Comparison of ENCODE assay signal across 12 mouse cellular contexts in the genomic region with DNA sequence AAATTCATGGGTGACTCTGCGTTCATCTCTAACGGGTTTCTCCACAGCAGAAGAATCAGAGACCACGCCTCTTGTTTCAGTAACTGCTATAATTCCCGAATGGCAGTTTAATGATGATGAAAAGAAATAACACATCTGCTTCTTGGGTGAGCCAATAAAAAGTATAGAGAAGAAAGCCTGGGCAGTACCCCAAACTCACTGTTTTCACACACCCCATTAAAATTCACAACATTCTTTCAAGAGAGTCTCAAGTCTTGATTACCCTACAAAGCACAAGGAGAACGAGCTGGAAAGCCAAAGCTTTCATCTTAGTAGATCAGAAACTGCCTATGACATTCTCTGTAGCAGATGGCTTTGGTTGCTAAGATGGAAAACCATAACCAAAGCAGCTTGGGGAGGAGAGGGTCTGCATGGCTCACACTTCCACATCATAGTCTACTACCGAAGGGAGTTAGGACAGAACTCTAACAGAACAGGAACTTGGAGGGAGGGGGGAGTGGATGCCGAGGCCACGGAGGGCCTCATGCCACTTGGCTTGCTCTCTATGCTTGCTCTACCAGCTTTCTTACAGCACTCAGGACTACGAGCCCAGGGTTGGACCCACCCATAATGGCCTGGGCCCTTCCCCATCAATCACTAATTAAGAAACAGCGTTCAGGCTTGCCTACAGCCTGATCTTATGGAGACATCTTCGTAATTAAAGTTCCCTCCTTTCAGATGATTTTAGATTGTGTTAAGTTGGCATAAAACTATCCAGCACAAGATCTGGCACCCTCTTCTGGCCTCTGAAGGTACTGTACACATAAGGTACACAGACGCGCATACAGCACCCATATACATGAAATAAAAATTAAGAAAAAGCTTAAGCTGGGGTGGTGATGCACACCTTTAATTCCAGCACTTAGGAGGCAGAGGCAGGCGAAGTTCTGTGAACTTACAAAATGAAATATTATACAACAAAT. TPM values are rescaled to one million over a fixed set of nuclear protein-coding genes. Genes with fewer than 3 reads are reported as not detected.
DNase-seq lines count a peak whose midpoint lies in the region; ATAC-seq and TF ChIP-seq lines count a peak whose summit lies in the region.
"Had no signal": no experiment of that assay in that cellular context is flagged by ENCODE, and none has a peak within 500 bp of the region (broad histone marks: within the 10 kb centered on the region; RNA-seq: fewer than 3 reads in every experiment).

No protein-coding gene starts in this region.

- TF ChIP-seq CTCF in lung, embryonic 14.5 days (IDR thresholded peaks at IDR 0.05; ENCODE audit: low read depth), result peak; percentile 60
- TF ChIP-seq CTCF in E14TG2a.4 (conservative IDR thresholded peaks at IDR 0.05; ENCODE audit: low read length), result peak; percentile 69

- H3K9ac ChIP-seq in heart, embryonic 15.5 days, result no peak overlapping the region
- H3K9ac ChIP-seq in lung, embryonic 14.5 days, result no peak overlapping the region
- H3K9ac ChIP-seq in limb, embryonic 13.5 days, result no peak overlapping the region
- H3K9ac ChIP-seq: heart, embryonic 12.5 days had no signal

- no peaks in the 10 kb centered on the region for H3K27me3 ChIP-seq in heart, embryonic 15.5 days
- no peaks in the 10 kb centered on the region for H3K27me3 ChIP-seq in lung, embryonic 14.5 days (ENCODE audit: insufficient read depth, low read length)
- no peaks in the 10 kb centered on the region for H3K27me3 ChIP-seq in E14TG2a.4 (ENCODE audit: insufficient read depth, low read length)
- no peaks in the 10 kb centered on the region for H3K27me3 ChIP-seq in limb, embryonic 13.5 days
- H3K27me3 ChIP-seq: heart, embryonic 12.5 days had no signal

- peaks cover 14% of the 10 kb centered on the region; the same call in 1 of the 2 replicates for H3K36me3 ChIP-seq in heart, embryonic 15.5 days
- H3K36me3 ChIP-seq in lung, embryonic 14.5 days (ENCODE audit: insufficient read depth), result peaks cover 17% of the 10 kb centered on the region
- peaks cover 76% of the 10 kb centered on the region for H3K36me3 ChIP-seq in E14TG2a.4 (ENCODE audit: insufficient read depth, low read length)
- H3K36me3 ChIP-seq in limb, embryonic 13.5 days, result peaks cover 47% of the 10 kb centered on the region

- H3K4me1 ChIP-seq in heart, embryonic 15.5 days (replicated peaks), result peaks cover 23% of the 10 kb centered on the region
- H3K4me1 ChIP-seq in lung, embryonic 14.5 days (ENCODE audit: insufficient read depth), result 0 out of 2 replicates have a peak, but pooled peaks cover 10% of the 10 kb centered on the region
- H3K4me1 ChIP-seq in E14TG2a.4 (replicated peaks; ENCODE audit: low read depth, low read length), result no peaks in the 10 kb centered on the region
- peaks cover 10% of the 10 kb centered on the region; the same call in 1 of the 2 replicates for H3K4me1 ChIP-seq in limb, embryonic 13.5 days

- no peak for DNase-seq in heart, postnatal 14 days
- DNase-seq in lung, embryonic 14.5 days, result peak; percentile 92
- DNase-seq in lung, postnatal 36 days, result no peak
- no peak for DNase-seq in cerebellum, adult 11 months
- no peak for DNase-seq in ovary, adult 18-20 months (ENCODE audit: low spot score)
- DNase-seq: cerebellum, adult 18-20 months; embryo, embryonic 11 days had no signal

- H3K4me2 ChIP-seq in heart, embryonic 15.5 days, result no peak overlapping the region
- no peak overlapping the region; the same call in 1 of the 2 replicates for H3K4me2 ChIP-seq in lung, embryonic 14.5 days
- no peak overlapping the region for H3K4me2 ChIP-seq in limb, embryonic 13.5 days (replicated peaks)
- H3K4me2 ChIP-seq: heart, embryonic 12.5 days had no signal

- ATAC-seq in heart, embryonic 15.5 days (replicated peaks; ENCODE audit: insufficient number of reproducible peaks, insufficient read depth, low FRiP score, low read depth), result no peak
- peak; percentile 88 for ATAC-seq in lung, embryonic 14.5 days (ENCODE audit: insufficient read depth)
- ATAC-seq in limb, embryonic 13.5 days (ENCODE audit: low FRiP score, low read depth), result peak; percentile 46; the same call in 1 of the 2 replicates
- ATAC-seq: hindbrain, embryonic 16.5 days had no signal

- intact Hi-C loops in heart, postnatal 14 days (cut with DNase I), result no loop called here

- no peak overlapping the region for H3K4me3 ChIP-seq in heart, embryonic 15.5 days
- H3K4me3 ChIP-seq in lung, embryonic 14.5 days (ENCODE audit: low read depth, low read length), result no peak overlapping the region
- no peak overlapping the region for H3K4me3 ChIP-seq in E14TG2a.4 (replicated peaks; ENCODE audit: low read length)
- no peak overlapping the region for H3K4me3 ChIP-seq in limb, embryonic 13.5 days
- H3K4me3 ChIP-seq: heart, embryonic 12.5 days had no signal

- peak overlapping the region; percentile 18; the same call in 1 of the 2 replicates for H3K27ac ChIP-seq in heart, embryonic 15.5 days
- H3K27ac ChIP-seq in lung, embryonic 14.5 days (ENCODE audit: low read depth), result peak overlapping the region; percentile 95
- H3K27ac ChIP-seq in limb, embryonic 13.5 days, result peak overlapping the region; percentile 39; the same call in 1 of the 2 replicates

- no peaks in the 10 kb centered on the region for H3K9me3 ChIP-seq in heart, embryonic 15.5 days (replicated peaks)
- H3K9me3 ChIP-seq in lung, embryonic 14.5 days (ENCODE audit: low read depth, low read length), result no peaks in the 10 kb centered on the region
- H3K9me3 ChIP-seq in E14TG2a.4 (ENCODE audit: low read length), result no peaks in the 10 kb centered on the region
- H3K9me3 ChIP-seq in limb, embryonic 13.5 days, result no peaks in the 10 kb centered on the region
- H3K9me3 ChIP-seq: heart, embryonic 12.5 days had no signal

- 83% methylated on average over 14 of the region's 14 CpGs for WGBS in heart, embryonic 15.5 days
- 52% methylated on average over 14 of the region's 14 CpGs for WGBS in lung, embryonic 14.5 days
- 66% methylated on average over 14 of the region's 14 CpGs for WGBS in limb, embryonic 13.5 days

RNA-seq across cellular contexts. Expression of a gene that starts 34.5 kb away (rescaled TPM):
- 196 and 326 TPM in 2 replicates for polyA plus RNA-seq in heart, embryonic 15.5 days (2015; fragmentation: Nextera tagmentation; extraction: Ambion mirVana)
- total RNA-seq in heart, postnatal 14 days (2021), result 100 to 1,000 TPM; 297 to 301 TPM
- 72.6 and 80.5 TPM in 2 replicates for polyA plus RNA-seq in lung, embryonic 14.5 days (2014; fragmentation: Nextera tagmentation; extraction: Ambion mirVana)
- 26.0 and 27.9 TPM in 2 replicates for polyA plus RNA-seq in limb, embryonic 13.5 days (2015; fragmentation: Nextera tagmentation; extraction: Ambion mirVana)

RNA-seq across cellular contexts. Expression of a gene that starts 39.5 kb away (rescaled TPM):
- polyA plus RNA-seq in heart, embryonic 15.5 days (2015; fragmentation: Nextera tagmentation; extraction: Ambion mirVana), result 12.8 and 13.4 TPM in 2 replicates
- total RNA-seq in heart, postnatal 14 days (2021), result 10 to 100 TPM; 10.8 to 12.4 TPM
- 18.1 and 20.3 TPM in 2 replicates for polyA plus RNA-seq in lung, embryonic 14.5 days (2014; fragmentation: Nextera tagmentation; extraction: Ambion mirVana)
- 19.0 and 21.9 TPM in 2 replicates for polyA plus RNA-seq in limb, embryonic 13.5 days (2015; fragmentation: Nextera tagmentation; extraction: Ambion mirVana)

RNA-seq across cellular contexts. Expression of a gene that starts 45.6 kb away (rescaled TPM):
- polyA plus RNA-seq in heart, embryonic 15.5 days (2015; fragmentation: Nextera tagmentation; extraction: Ambion mirVana), result 25.0 and 29.2 TPM in 2 replicates
- total RNA-seq in heart, postnatal 14 days (2021), result 10 to 100 TPM; 29.1 to 30.9 TPM
- polyA plus RNA-seq in lung, embryonic 14.5 days (2014; fragmentation: Nextera tagmentation; extraction: Ambion mirVana), result 57.4 and 59.0 TPM in 2 replicates
- 44.1 and 50.6 TPM in 2 replicates for polyA plus RNA-seq in limb, embryonic 13.5 days (2015; fragmentation: Nextera tagmentation; extraction: Ambion mirVana)

Comparison
In these comparisons a context has a peak if more than half of its experiments do, and no peak if none do; other contexts are left out.
1. H3K27ac ChIP-seq: peak in every context shown above with its lines; median percentile 95 in lung, embryonic 14.5 days; 39 in limb, embryonic 13.5 days; 18 in heart, embryonic 15.5 days.